ENCODE assay signal across 22 mouse cellular contexts in the genomic region with DNA sequence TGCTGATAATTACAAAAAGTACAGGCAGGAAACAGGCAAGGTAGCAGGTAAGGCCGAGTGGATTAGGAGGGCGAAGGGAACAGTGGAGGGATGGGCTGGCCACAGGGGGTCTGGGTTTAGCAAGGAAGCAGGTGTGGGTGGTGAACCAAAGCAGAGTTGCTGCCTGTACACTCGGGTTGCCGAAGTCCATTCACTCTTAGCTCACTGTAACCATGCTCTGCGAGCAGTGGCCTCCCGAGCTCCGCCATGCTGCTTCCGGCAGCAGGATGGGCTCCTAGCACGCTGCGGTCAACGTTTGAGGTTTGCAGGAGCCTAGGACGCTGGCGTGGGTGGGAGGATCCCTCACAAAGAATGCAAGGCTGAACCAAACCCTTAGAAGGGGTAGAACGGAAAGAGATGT. TPM values are rescaled to one million over a fixed set of nuclear protein-coding genes. Genes with fewer than 3 reads are reported as not detected.
DNase-seq lines count a peak whose midpoint lies in the region; ATAC-seq lines count a peak whose summit lies in the region.
"Had no signal": no experiment of that assay in that cellular context is flagged by ENCODE, and none has a peak within 500 bp of the region (broad histone marks: within the 10 kb centered on the region; RNA-seq: fewer than 3 reads in every experiment).

No protein-coding gene starts in this region.

- H3K4me1 ChIP-seq in midbrain, embryonic 13.5 days (replicated peaks) = peaks cover 23% of the 10 kb centered on the region
- H3K4me1 ChIP-seq in midbrain, embryonic 15.5 days = peaks cover 22% of the 10 kb centered on the region
- peaks cover 4% of the 10 kb centered on the region for H3K4me1 ChIP-seq in limb, embryonic 10.5 days
- H3K4me1 ChIP-seq: heart, embryonic 15.5 days had no signal

- no peak overlapping the region for H3K27ac ChIP-seq in midbrain, embryonic 13.5 days
- H3K27ac ChIP-seq in midbrain, embryonic 15.5 days = no peak overlapping the region; the same call in 1 of the 2 replicates
- H3K27ac ChIP-seq in limb, embryonic 10.5 days = no peak overlapping the region
- H3K27ac ChIP-seq: embryonic facial prominence, embryonic 12.5 days; heart, adult 2 months; heart, embryonic 15.5 days; hindbrain, embryonic 13.5 days; hindbrain, postnatal 0 days had no signal

- no peak overlapping the region for H3K9ac ChIP-seq in midbrain, embryonic 13.5 days (replicated peaks)
- H3K9ac ChIP-seq in midbrain, embryonic 15.5 days = no peak overlapping the region
- H3K9ac ChIP-seq: embryonic facial prominence, embryonic 12.5 days; forebrain, embryonic 15.5 days; heart, embryonic 15.5 days; hindbrain, embryonic 13.5 days had no signal

- H3K4me2 ChIP-seq in midbrain, embryonic 13.5 days (replicated peaks) = peak overlapping the region; percentile 22
- H3K4me2 ChIP-seq in midbrain, embryonic 15.5 days = no peak overlapping the region
- H3K4me2 ChIP-seq: embryonic facial prominence, embryonic 12.5 days; forebrain, embryonic 15.5 days; heart, embryonic 11.5 days; heart, embryonic 15.5 days had no signal

- peak; percentile 60; the same call in 1 of the 2 replicates for ATAC-seq in midbrain, embryonic 13.5 days
- no peak for ATAC-seq in midbrain, embryonic 15.5 days (replicated peaks)
- ATAC-seq: forebrain, embryonic 15.5 days; hindbrain, postnatal 0 days had no signal

- no peaks in the 10 kb centered on the region for H3K9me3 ChIP-seq in midbrain, embryonic 13.5 days
- no peaks in the 10 kb centered on the region for H3K9me3 ChIP-seq in midbrain, embryonic 15.5 days
- no peaks in the 10 kb centered on the region for H3K9me3 ChIP-seq in limb, embryonic 10.5 days (replicated peaks)
- H3K9me3 ChIP-seq: embryonic facial prominence, embryonic 12.5 days; forebrain, embryonic 15.5 days; G1E; heart, embryonic 15.5 days; hindbrain, embryonic 13.5 days had no signal

- peak; percentile 83 for DNase-seq in heart, adult 11 months
- no peak for DNase-seq in heart, adult 18-20 months
- DNase-seq in ES-CJ7 (ENCODE audit: low read depth, low spot score) (peak; percentile 38), ZHBTc4 (ENCODE audit: low read depth, low spot score) (peak; percentile 49)
- no peak for DNase-seq in limb, embryonic 10.5 days (ENCODE audit: low spot score)
- DNase-seq: adrenal gland, adult 2 months; adrenal gland, postnatal 25 days; cerebellum, adult 18-20 months; cerebellum, adult 9-11 months; cerebellum, postnatal 36 days; gastrocnemius, postnatal 36 days; heart, adult 2 months; heart, postnatal 14 days had no signal

- peaks cover 19% of the 10 kb centered on the region; the same call in 1 of the 2 replicates for H3K27me3 ChIP-seq in midbrain, embryonic 13.5 days
- H3K27me3 ChIP-seq in midbrain, embryonic 15.5 days (replicated peaks) = no peaks in the 10 kb centered on the region
- peaks cover 13% of the 10 kb centered on the region; the same call in 1 of the 2 replicates for H3K27me3 ChIP-seq in limb, embryonic 10.5 days (ENCODE audit: low read depth, poor library complexity, severe bottlenecking)
- H3K27me3 ChIP-seq: embryonic facial prominence, embryonic 12.5 days; forebrain, embryonic 15.5 days; heart, embryonic 15.5 days had no signal

- no peak overlapping the region for H3K4me3 ChIP-seq in midbrain, embryonic 13.5 days (replicated peaks)
- H3K4me3 ChIP-seq in midbrain, embryonic 15.5 days = no peak overlapping the region
- H3K4me3 ChIP-seq in limb, embryonic 10.5 days = no peak overlapping the region
- H3K4me3 ChIP-seq: embryonic facial prominence, embryonic 12.5 days; forebrain, embryonic 15.5 days; heart, adult 2 months; heart, embryonic 15.5 days; hindbrain, embryonic 13.5 days had no signal

- WGBS in midbrain, embryonic 13.5 days = 53% methylated on average over 14 of the region's 14 CpGs
- 52% methylated on average over 14 of the region's 14 CpGs for WGBS in midbrain, embryonic 15.5 days
- WGBS in limb, embryonic 10.5 days = 70% methylated on average over 14 of the region's 14 CpGs

- H3K36me3 ChIP-seq in midbrain, embryonic 13.5 days = no peaks in the 10 kb centered on the region
- H3K36me3 ChIP-seq in midbrain, embryonic 15.5 days (replicated peaks) = no peaks in the 10 kb centered on the region
- H3K36me3 ChIP-seq in limb, embryonic 10.5 days = no peaks in the 10 kb centered on the region
- H3K36me3 ChIP-seq: embryonic facial prominence, embryonic 12.5 days; forebrain, embryonic 15.5 days; G1E; heart, embryonic 15.5 days; hindbrain, embryonic 13.5 days had no signal

RNA-seq across cellular contexts. Expression of gene Dgkh, which starts 43.1 kb away (rescaled TPM):
- total RNA-seq in heart, adult 18-20 months (2021) = 1 to 10 TPM; 6.6 to 6.8 TPM
- polyA plus RNA-seq in midbrain, embryonic 13.5 days (2015; fragmentation: Nextera tagmentation; extraction: Ambion mirVana) = 1.5 and 1.8 TPM in 2 replicates
- 2.8 and 3.1 TPM in 2 replicates for polyA plus RNA-seq in midbrain, embryonic 15.5 days (2015; fragmentation: Nextera tagmentation; extraction: Ambion mirVana)
- 0.79 and 0.93 TPM in 2 replicates for polyA plus RNA-seq in limb, embryonic 10.5 days (2016; fragmentation: Nextera tagmentation; extraction: Ambion mirVana)
- polyA plus RNA-seq: G1E had no signal

Comparison
In these comparisons a context has a peak if more than half of its experiments do, and no peak if none do; other contexts are left out.
1. DNase-seq: peak in heart, adult 11 months (single experiment), ES-CJ7 (single experiment) and ZHBTc4 (single experiment); none in heart, adult 18-20 months (0 of 2) and limb, embryonic 10.5 days (single experiment).